Mouse (Mus musculus) midbrain, embryonic 13.5 days (tissue): Measurements from ENCODE around the gene Rhpn2. TPM values are rescaled to one million over a fixed set of nuclear protein-coding genes. Genes with fewer than 3 reads are reported as not detected.

Source experiments
- ATAC-seq: fragments of 200-750 bp; cut with Nextera tagmentation; 2 replicates; pipeline ENCODE4 v1.8.0; 2017; ENCODE audit warnings: mild to moderate bottlenecking, moderate TSS enrichment, moderate library complexity
- H3K27ac ChIP-seq: fragments of 300-500 bp; sonication (generic); 2 replicates; pipeline ENCODE4 v1.5.1; 2015; ENCODE audit warnings: inconsistent platforms, mild to moderate bottlenecking, moderate library complexity
- H3K27me3 ChIP-seq: fragments of 300-500 bp; sonication (generic); 2 replicates; pipeline ENCODE4 v1.6.1; 2015; ENCODE audit warnings: mild to moderate bottlenecking, inconsistent platforms
- H3K36me3 ChIP-seq: fragments of 300-500 bp; sonication (generic); 2 replicates; pipeline ENCODE4 v1.6.1; 2015; ENCODE audit warnings: mild to moderate bottlenecking, inconsistent platforms
- H3K4me1 ChIP-seq: fragments of 300-500 bp; sonication (generic); replicated peaks from 2 replicates; pipeline ENCODE4 v1.6.1; 2015; ENCODE audit warnings: inconsistent platforms
- H3K4me2 ChIP-seq: fragments of 300-500 bp; sonication (generic); replicated peaks from 2 replicates; pipeline ENCODE4 v1.6.1; 2015; ENCODE audit warnings: moderate library complexity, mild to moderate bottlenecking, inconsistent platforms
- H3K4me3 ChIP-seq: fragments of 300-500 bp; sonication (generic); replicated peaks from 2 replicates; pipeline ENCODE4 v1.5.1; 2015; ENCODE audit warnings: mild to moderate bottlenecking, inconsistent platforms
- H3K9ac ChIP-seq: fragments of 300-500 bp; sonication (generic); replicated peaks from 2 replicates; pipeline ENCODE4 v1.6.1; 2015; ENCODE audit warnings: mild to moderate bottlenecking, inconsistent platforms
- H3K9me3 ChIP-seq: fragments of 300-500 bp; sonication (generic); 2 replicates; pipeline ENCODE4 v1.6.1; 2016; ENCODE audit warnings: mild to moderate bottlenecking, inconsistent platforms
- WGBS: fragments of 180-500 bp; shearing (Covaris S2); methylation state at CpG from one replicate; pipeline ENCODE4 v1.1.7; 2015; 5-methylcytosine and 5-hydroxymethylcytosine counted together
- polyA plus RNA-seq: library from polyadenylated mRNA; unstranded; fragments of >200 nt; fragmentation: Nextera tagmentation; extraction: Ambion mirVana; gene quantifications from 2 replicates; pipeline ENCODE4 v1.2.1, GENCODE M21; 2015

Gene Rhpn2
- polyA plus RNA-seq, 1 experiment from 2014 or later, result 1.3 TPM

DNA sequence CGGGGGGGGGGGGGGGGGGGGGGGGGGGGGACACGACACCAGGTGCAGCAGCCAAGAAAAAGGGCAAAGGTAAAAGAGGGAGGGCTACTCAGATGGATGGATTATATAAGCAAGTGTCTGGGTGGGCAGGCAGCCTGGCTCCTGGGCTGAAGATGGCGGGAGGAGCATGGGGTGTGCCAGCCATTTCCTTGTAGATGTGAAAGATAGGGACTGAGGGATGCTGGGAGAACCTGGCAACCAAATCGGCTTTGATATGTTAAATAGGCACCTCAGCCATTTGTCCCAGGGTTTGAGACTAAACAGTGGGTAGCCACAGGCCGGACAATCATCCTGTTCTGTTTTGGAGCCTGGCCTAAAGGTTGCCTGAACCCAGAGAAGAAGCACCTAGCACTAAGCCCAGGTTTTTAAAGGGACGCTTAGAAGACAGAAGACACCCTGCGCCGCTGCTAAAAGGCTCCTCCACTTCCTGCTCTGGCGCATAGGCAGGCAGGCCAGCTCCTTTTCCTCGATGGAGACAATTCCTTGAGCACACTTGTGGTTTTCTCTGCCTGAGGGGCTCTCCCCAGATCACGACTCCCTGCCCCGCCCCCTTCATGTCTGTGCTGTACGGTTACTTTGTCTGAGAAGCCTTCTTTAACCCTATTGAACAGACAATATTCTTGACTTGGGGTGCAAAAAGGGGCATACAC is 11.1 kb upstream of the Rhpn2 start:
- peak overlapping the region; percentile 34 for H3K4me2 ChIP-seq
- H3K27ac ChIP-seq, result 0 out of 2 replicates have a peak overlapping the region, but pooled peaks have one; percentile 25
- H3K36me3 ChIP-seq, result no peaks in the 10 kb centered on the region
- 0 out of 2 replicates have a peak overlapping the region, but pooled peaks have one; percentile 25 for H3K9ac ChIP-seq
- H3K27me3 ChIP-seq, result no peaks in the 10 kb centered on the region
- H3K4me3 ChIP-seq, result no peak overlapping the region
- H3K4me1 ChIP-seq, result peaks cover 12% of the 10 kb centered on the region
- WGBS, result 3% methylated on average over 11 of the region's 13 CpGs
- ATAC-seq, result 0 out of 2 replicates have a peak, but pooled peaks have one; percentile 20
- no peaks in the 10 kb centered on the region for H3K9me3 ChIP-seq

DNA sequence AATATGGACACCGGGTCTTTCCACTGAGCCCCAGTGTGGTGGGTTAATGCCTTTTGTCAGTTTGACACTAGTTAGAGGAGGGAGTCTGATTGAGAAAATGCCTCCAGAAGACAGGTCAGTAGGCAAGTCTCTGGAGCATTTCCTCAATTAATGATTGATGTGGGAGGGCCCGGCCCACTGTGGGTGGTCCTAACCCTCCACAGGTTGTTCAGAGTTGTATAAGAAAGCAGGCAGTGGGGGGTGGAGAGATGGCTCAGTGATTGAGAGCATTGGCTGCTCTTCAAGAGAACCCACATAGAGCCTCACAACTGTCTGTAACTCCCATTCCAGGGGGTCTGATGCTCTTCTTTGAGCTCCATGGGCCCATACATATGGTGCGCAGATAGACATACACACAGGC is 2.4 kb upstream of the Rhpn2 start:
- peaks cover 34% of the 10 kb centered on the region for H3K27me3 ChIP-seq
- no peak overlapping the region for H3K9ac ChIP-seq
- no peak for ATAC-seq
- no peaks in the 10 kb centered on the region for H3K36me3 ChIP-seq
- H3K27ac ChIP-seq, result no peak overlapping the region
- H3K4me3 ChIP-seq, result no peak overlapping the region
- H3K9me3 ChIP-seq, result no peaks in the 10 kb centered on the region
- WGBS, result 57% methylated on average over 3 of the region's 3 CpGs
- no peak overlapping the region for H3K4me2 ChIP-seq
- peaks cover 24% of the 10 kb centered on the region for H3K4me1 ChIP-seq

DNA sequence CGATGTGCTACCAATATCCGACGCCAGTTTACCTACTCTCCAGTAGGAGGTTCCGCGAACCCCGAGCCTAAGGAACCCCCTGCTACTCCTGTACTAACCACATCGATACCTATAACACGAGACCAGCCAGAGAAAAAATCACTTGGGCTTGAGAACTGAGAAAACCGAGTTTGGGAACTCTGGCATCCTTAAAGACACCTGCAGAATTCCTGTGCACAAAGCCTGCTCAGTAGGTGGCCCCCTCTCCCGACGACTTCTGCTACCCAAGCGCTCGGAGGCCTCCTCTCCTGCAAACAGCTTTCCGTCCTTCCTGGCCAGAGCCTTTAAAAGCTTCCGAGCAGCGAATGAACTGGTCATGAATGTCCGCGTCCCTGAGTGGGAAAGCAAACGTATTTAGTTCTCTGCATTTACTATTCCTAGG is 729 bp upstream of the Rhpn2 start:
- H3K4me1 ChIP-seq, result peaks cover 24% of the 10 kb centered on the region
- peak; percentile 32 for ATAC-seq
- WGBS, result under 1% methylated on average over 19 of the region's 19 CpGs
- H3K36me3 ChIP-seq, result no peaks in the 10 kb centered on the region
- peak overlapping the region; percentile 57 for H3K9ac ChIP-seq
- peak overlapping the region; percentile 64 for H3K4me3 ChIP-seq
- H3K4me2 ChIP-seq, result peak overlapping the region; percentile 100
- 0 out of 2 replicates have a peak overlapping the region, but pooled peaks have one; percentile 45 for H3K27ac ChIP-seq
- peaks cover 40% of the 10 kb centered on the region for H3K27me3 ChIP-seq
- H3K9me3 ChIP-seq, result no peaks in the 10 kb centered on the region

DNA sequence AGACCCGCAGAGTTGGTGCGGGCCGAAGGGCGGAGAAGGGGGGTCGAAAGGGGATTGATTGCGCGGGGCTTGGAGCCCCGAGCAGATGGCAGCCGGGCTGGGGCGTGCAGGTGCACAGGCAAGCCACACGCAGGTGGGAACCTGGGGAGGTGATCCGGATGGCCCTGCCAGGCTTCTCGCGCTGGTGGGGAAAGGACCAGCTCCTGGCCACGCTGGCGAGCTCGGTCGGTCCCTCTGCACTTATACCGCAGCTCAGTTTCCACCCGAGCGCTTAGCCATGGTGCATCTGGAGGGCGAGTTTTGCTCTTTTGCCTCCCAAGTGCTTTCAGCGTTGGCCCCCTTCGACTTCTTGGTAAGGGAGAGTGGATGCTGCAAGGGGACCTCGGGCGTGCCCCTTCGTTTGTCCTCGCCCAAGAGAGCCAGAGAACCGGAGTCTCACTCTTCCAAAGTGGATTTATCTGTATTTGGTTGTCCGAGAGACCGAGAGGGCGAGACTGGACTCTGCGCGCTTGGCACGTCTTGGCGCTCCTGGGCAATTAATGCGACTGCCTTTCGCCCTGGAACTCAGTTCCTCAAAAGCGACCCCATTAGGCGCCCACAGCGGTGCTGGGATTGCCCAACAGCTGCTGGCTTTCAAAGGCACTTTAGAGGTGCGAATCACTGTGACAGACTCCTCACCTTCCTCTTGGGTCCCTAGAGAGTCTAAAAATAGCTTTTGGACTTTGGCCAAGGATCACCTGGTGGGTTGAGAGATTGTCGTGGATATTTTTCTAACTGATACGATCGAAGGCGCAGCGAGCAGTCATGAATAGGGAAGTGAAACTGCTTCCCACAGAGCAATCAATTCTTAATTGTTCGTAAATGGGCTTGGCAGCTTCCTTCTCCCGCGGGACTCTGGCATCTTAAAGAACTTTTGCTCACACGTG is 820 bp downstream of the Rhpn2 start:
- Histone ChIP-seq H3K27ac (no peak overlapping the region), H3K27me3 (peaks cover 40% of the 10 kb centered on the region), H3K4me3 (peak overlapping the region; percentile 64), H3K9ac (peak overlapping the region; percentile 75), H3K9me3 (no peaks in the 10 kb centered on the region), H3K4me2 (peak overlapping the region; percentile 100), H3K4me1 (peaks cover 24% of the 10 kb centered on the region), H3K36me3 (no peaks in the 10 kb centered on the region)
- under 1% methylated on average over 50 of the region's 51 CpGs for WGBS
- no peak; the same call in 1 of the 2 replicates for ATAC-seq

DNA sequence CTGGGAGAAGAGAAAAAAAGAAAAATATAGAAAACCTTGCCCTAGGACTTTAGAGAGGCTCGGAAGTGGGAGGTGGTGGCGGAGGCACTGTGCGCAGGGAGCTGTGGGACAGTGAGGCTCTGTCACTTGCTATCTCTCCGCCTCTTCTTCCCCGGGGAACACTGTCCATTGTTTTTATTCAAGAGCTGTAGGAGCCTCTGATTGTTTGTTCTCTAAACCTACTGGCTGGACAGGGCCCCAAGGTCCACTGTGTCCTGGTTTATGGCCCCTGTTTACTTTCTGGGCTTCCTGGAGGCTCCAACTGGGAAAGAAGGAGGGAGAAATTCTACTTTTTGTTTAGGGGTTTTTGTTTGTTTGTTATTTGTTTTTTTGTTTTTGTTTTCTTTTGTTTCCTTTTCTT is 6.2 kb downstream of the Rhpn2 start:
- H3K4me3 ChIP-seq, result no peak overlapping the region
- H3K4me1 ChIP-seq, result peaks cover 9% of the 10 kb centered on the region
- WGBS, result 28% methylated on average over 5 of the region's 5 CpGs
- H3K9me3 ChIP-seq, result no peaks in the 10 kb centered on the region
- H3K4me2 ChIP-seq, result no peak overlapping the region
- no peaks in the 10 kb centered on the region for H3K36me3 ChIP-seq
- H3K27ac ChIP-seq, result no peak overlapping the region
- no peak overlapping the region for H3K9ac ChIP-seq
- peaks cover 20% of the 10 kb centered on the region for H3K27me3 ChIP-seq
- ATAC-seq, result no peak

DNA sequence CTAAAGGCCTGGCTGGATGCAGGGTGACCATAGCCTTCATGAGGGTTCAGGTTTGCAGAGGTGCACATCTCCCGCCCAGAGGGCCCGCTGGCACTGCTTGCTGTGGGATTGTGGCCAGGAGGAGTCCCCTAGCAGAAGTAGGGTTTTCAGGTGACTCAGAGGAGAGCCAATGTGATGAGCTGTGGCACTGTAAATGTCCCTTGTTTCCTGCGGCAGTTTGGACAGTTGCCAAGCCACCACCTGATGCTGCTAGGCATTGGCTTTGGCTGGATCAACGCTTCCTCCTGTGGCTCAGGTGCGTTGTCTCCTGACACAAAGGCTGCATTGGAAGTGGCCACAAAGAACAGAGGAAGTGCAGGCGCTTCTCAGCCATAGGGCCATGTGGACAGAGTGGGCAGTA is 7.3 kb downstream of the Rhpn2 start:
- no peak overlapping the region for H3K4me2 ChIP-seq
- H3K27ac ChIP-seq, result no peak overlapping the region
- H3K9me3 ChIP-seq, result no peaks in the 10 kb centered on the region
- peaks cover 9% of the 10 kb centered on the region for H3K27me3 ChIP-seq
- whole genome bisulfite sequencing, result 86% methylated on average over 6 of the region's 6 CpGs
- no peak overlapping the region for H3K4me3 ChIP-seq
- 0 out of 2 replicates have a peak, but pooled peaks cover 4% of the 10 kb centered on the region for H3K4me1 ChIP-seq
- no peaks in the 10 kb centered on the region for H3K36me3 ChIP-seq
- no peak for ATAC-seq
- no peak overlapping the region for H3K9ac ChIP-seq

DNA sequence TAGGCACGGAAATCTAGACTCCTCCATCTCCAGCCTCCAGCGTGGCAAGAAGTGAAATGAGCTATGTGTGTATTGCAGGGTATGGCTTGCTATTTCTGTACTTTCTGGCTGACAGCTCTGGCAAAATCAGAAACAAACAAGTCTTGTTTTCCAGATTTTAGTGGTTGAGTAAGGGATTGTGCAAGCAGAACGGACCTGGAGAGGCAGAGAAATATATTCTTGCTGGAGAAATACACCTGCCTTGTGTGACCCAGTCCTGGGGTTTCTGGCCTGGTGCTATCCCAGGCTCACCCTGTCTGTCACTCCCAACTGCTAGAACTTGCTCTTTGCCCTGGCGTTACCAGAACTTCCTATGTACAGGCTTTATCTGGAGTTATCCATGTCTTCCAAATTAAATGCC is 8.5 kb downstream of the Rhpn2 start:
- Histone ChIP-seq H3K4me1 (0 out of 2 replicates have a peak, but pooled peaks cover 4% of the 10 kb centered on the region), H3K9me3 (no peaks in the 10 kb centered on the region), H3K4me3 (no peak overlapping the region), H3K27ac (no peak overlapping the region), H3K9ac (no peak overlapping the region), H3K27me3 (no peaks in the 10 kb centered on the region), H3K36me3 (no peaks in the 10 kb centered on the region), H3K4me2 (no peak overlapping the region)
- 80% methylated on average over 4 of the region's 4 CpGs for WGBS
- no peak for ATAC-seq

DNA sequence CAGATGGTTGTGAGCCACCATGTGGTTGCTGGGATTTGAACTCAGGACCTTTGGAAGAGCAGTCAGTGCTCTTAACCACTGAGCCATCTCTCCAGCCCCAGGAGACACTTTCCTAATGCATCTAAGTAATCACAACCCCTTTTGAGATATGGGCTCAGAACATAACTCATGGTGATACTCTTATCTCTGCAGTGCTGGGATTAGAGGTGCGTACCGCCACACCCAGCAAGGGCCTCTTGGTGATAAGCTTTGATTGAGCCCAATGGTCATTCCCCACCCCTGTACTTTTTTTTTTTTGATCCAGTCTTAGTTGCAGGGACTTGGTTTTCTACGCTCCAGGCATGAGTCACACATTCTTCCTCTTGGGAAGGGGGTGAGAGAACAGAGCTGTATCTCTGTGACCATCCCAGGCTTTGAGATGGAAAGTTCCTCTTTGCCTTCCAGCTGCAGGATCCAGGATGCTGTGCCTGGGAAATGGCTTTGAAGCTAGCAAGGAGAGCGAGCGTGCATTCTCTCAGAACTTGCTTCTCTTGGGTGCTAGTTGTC is 10.9 kb downstream of the Rhpn2 start:
- no peak overlapping the region for H3K4me2 ChIP-seq
- 0 out of 2 replicates have a peak, but pooled peaks cover 4% of the 10 kb centered on the region for H3K4me1 ChIP-seq
- H3K27me3 ChIP-seq, result no peaks in the 10 kb centered on the region
- ATAC-seq, result no peak
- no peak overlapping the region for H3K4me3 ChIP-seq
- WGBS, result 96% methylated on average over 5 of the region's 5 CpGs
- no peaks in the 10 kb centered on the region for H3K36me3 ChIP-seq
- H3K9ac ChIP-seq, result no peak overlapping the region
- no peak overlapping the region for H3K27ac ChIP-seq
- H3K9me3 ChIP-seq, result no peaks in the 10 kb centered on the region

DNA sequence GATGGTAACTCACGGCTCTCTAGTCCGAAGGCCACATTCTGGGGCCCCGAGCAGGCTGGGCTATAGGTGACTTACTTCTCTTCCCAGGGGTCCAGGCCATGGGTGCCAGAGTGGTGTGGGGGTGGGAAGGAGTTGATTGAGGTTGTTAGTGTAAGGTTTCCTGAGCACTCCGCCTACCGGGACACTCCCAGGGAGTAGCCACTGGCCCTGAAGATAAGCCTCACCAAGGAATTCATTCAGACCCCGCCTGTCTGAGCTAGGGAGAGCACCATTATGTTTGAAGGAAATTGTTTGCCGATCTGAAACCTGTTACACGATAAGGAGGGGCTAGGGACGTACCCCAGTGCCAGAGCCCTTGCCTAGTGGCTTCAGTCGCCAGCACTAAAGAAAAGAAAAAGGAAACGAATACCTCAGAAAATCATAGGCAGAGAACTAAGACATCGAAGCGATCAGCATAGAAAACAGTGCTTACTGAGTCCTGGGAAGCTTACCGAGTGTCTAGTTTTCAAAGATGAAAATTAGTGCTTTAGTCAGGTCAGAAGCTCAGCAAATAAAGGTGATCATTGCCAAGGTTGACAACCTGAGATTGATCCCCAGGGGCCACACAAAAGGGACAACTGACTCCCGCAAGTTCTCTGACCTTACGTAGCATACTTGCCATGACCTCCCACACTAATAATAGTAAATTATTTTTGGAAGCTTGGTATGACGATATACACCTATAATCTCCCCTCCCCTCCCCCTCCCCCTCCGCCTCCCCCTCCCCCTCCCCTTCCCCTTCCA is 14.1 kb downstream of the Rhpn2 start:
- no peak for ATAC-seq
- Histone ChIP-seq H3K27ac (no peak overlapping the region), H3K9ac (no peak overlapping the region), H3K4me1 (no peaks in the 10 kb centered on the region), H3K4me3 (no peak overlapping the region), H3K36me3 (no peaks in the 10 kb centered on the region), H3K9me3 (no peaks in the 10 kb centered on the region), H3K4me2 (no peak overlapping the region), H3K27me3 (no peaks in the 10 kb centered on the region)
- WGBS, result 77% methylated on average over 17 of the region's 18 CpGs

DNA sequence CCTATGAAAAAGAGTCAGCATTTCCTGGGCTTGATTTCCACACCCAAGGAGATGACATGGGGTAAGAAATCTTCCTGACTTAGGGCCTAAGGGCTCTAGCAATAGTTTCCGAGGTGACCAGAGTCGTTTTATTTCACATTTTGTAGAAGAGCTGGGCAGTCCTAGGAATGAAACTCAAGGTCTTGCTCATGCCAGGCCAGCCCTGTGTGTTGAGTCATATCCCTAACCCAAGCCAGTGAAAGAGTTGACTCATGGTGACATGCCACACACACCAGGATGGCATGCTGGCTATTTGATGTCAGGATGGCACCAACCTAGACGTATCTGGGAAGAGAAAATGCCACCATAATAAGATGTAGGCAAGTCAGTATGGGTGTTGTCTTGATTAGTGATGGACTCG is 15.1 kb downstream of the Rhpn2 start:
- no peaks in the 10 kb centered on the region for H3K4me1 ChIP-seq
- H3K4me3 ChIP-seq, result no peak overlapping the region
- H3K36me3 ChIP-seq, result no peaks in the 10 kb centered on the region
- no peaks in the 10 kb centered on the region for H3K9me3 ChIP-seq
- H3K4me2 ChIP-seq, result no peak overlapping the region
- ATAC-seq, result no peak
- no peak overlapping the region for H3K27ac ChIP-seq
- WGBS, result 89% methylated on average over 4 of the region's 4 CpGs
- no peak overlapping the region for H3K9ac ChIP-seq
- no peaks in the 10 kb centered on the region for H3K27me3 ChIP-seq

DNA sequence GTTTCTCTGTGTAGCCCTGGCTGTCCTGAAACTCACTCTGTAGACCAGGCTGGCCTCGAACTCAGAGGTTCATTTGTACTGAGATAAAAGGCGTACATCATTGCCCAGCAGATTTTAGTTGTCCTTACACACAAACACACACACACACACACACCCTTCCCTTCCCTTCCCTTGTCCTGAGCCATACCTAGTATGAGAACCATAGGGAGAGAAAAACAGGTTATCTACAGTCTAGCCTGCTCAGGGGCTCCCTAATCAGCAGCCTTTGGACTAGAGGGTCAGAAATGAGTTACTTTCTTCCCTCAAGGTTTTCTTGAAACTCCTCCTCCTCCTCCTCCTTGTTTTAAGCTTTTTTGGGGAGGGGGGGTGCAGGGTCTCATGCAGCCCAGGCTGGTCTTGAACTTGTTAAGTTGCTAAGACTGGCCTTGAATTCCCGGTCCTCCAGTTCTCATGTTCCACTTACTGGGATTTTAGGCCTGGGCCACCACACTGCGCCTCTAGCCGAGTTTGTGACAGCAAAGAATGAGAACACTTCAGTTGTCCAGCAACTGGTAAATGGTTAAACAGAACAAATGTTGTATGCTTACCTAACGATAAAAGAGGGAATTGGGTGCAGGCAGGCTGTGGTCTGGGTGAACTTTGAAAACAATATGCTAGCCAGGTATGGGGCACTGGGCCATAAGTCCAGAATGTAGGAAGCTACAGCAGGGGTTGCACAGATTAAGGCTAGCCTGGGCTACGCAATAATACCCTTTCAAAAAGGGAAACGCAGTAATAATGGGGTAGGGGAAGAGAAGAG is 16.1 kb downstream of the Rhpn2 start:
- 93% methylated on average over 8 of the region's 8 CpGs for WGBS
- Histone ChIP-seq H3K9me3 (no peaks in the 10 kb centered on the region), H3K4me3 (no peak overlapping the region), H3K4me2 (no peak overlapping the region), H3K27me3 (no peaks in the 10 kb centered on the region), H3K9ac (no peak overlapping the region), H3K36me3 (no peaks in the 10 kb centered on the region), H3K4me1 (no peaks in the 10 kb centered on the region), H3K27ac (no peak overlapping the region)
- no peak for ATAC-seq
